Mouse (Mus musculus) embryonic facial prominence, embryonic 11.5 days (tissue): Measurements from ENCODE around the gene Cers6. TPM values are rescaled to one million over a fixed set of nuclear protein-coding genes. Genes with fewer than 3 reads are reported as not detected.

ENCODE experiments used
- ATAC-seq: fragments of 200-750 bp; cut with Nextera tagmentation; replicated peaks from 2 replicates; pipeline ENCODE4 v1.8.0; 2017; ENCODE audit warnings: low read depth; ENCODE audit not compliant: insufficient number of reproducible peaks, low FRiP score, low TSS enrichment
- DNase-seq: peaks from one replicate; pipeline ENCODE4 v3.0.0-alpha.2; 2015; ENCODE audit warnings: low spot score
- H3K27ac ChIP-seq: fragments of 300-500 bp; sonication (generic); replicated peaks from 2 replicates; pipeline ENCODE4 v1.5.1; 2014; ENCODE audit warnings: mild to moderate bottlenecking, low read depth, low read length, control low read depth
- H3K27me3 ChIP-seq: fragments of 300-500 bp; sonication (generic); 2 replicates; pipeline ENCODE4 v1.6.1; 2014; ENCODE audit warnings: mild to moderate bottlenecking, low read length, moderate library complexity, mixed read lengths; ENCODE audit not compliant: control insufficient read depth, insufficient read depth
- H3K36me3 ChIP-seq: fragments of 300-500 bp; sonication (generic); replicated peaks from 2 replicates; pipeline ENCODE4 v1.6.1; 2014; ENCODE audit warnings: low read depth, mild to moderate bottlenecking, low read length, moderate library complexity, mixed read lengths; ENCODE audit not compliant: control insufficient read depth, insufficient read depth
- H3K4me1 ChIP-seq: fragments of 300-500 bp; sonication (generic); 2 replicates; pipeline ENCODE4 v1.6.1; 2014; ENCODE audit warnings: low read length, mixed read lengths; ENCODE audit not compliant: control insufficient read depth, insufficient read depth
- H3K4me2 ChIP-seq: fragments of 300-500 bp; sonication (generic); 2 replicates; pipeline ENCODE4 v1.6.1; 2014; ENCODE audit warnings: low read depth, mild to moderate bottlenecking, control low read depth, low read length, moderate library complexity
- H3K4me3 ChIP-seq: fragments of 300-500 bp; sonication (generic); 2 replicates; pipeline ENCODE4 v1.5.1; 2014; ENCODE audit warnings: low read depth, low read length, control low read depth
- H3K9ac ChIP-seq: fragments of 300-500 bp; sonication (generic); replicated peaks from 2 replicates; pipeline ENCODE4 v1.6.1; 2014; ENCODE audit warnings: mild to moderate bottlenecking, control low read depth, low read length
- H3K9me3 ChIP-seq: fragments of 300-500 bp; sonication (generic); replicated peaks from 2 replicates; pipeline ENCODE4 v1.6.1; 2016; ENCODE audit warnings: mild to moderate bottlenecking, low read length, inconsistent platforms, mixed read lengths; ENCODE audit not compliant: control insufficient read depth
- WGBS: fragments of 180-500 bp; shearing (Covaris S2); extraction: QIAGEN DNeasy Blood & Tissue Kit; methylation state at CpG from one replicate; pipeline ENCODE4 v1.1.7; 2014; 5-methylcytosine and 5-hydroxymethylcytosine counted together
- polyA plus RNA-seq: library from polyadenylated mRNA; unstranded; fragments of >200 nt; fragmentation: Nextera tagmentation; extraction: Ambion mirVana; gene quantifications from 2 replicates; pipeline ENCODE4 v1.2.1, GENCODE M21; 2014

The Cers6 gene
- polyA plus RNA-seq, 1 experiment from 2014 or later = 33.6 TPM

- DNase-seq (no peak), ATAC-seq (no peak)
- no peaks in the 10 kb centered on the region for H3K9me3 ChIP-seq
- H3K27me3 ChIP-seq = no peaks in the 10 kb centered on the region
- H3K4me2 ChIP-seq = no peak overlapping the region
- H3K27ac ChIP-seq = no peak overlapping the region
- H3K36me3 ChIP-seq = no peaks in the 10 kb centered on the region
- H3K4me3 ChIP-seq = no peak overlapping the region
- 84% methylated on average over 13 of the region's 13 CpGs for WGBS
- H3K4me1 ChIP-seq = no peaks in the 10 kb centered on the region
- H3K9ac ChIP-seq = no peak overlapping the region
Measured at GRCm38 (mm10) chr2:68845002-68845740, 16.1 kb upstream of the Cers6 start.

GRCm38 (mm10) chr2:68860391-68860790, 850 bp upstream of the Cers6 start:
- no peak for DNase-seq
- H3K4me3 ChIP-seq = no peak overlapping the region
- ATAC-seq = no peak
- no peak overlapping the region for H3K9ac ChIP-seq
- H3K27me3 ChIP-seq = no peaks in the 10 kb centered on the region
- no peak overlapping the region for H3K4me2 ChIP-seq
- H3K36me3 ChIP-seq = no peaks in the 10 kb centered on the region
- H3K9me3 ChIP-seq = no peaks in the 10 kb centered on the region
- no peaks in the 10 kb centered on the region for H3K4me1 ChIP-seq
- WGBS = 53% methylated on average over 2 of the region's 2 CpGs
- no peak overlapping the region for H3K27ac ChIP-seq

- Histone ChIP-seq H3K36me3 (no peaks in the 10 kb centered on the region), H3K27me3 (no peaks in the 10 kb centered on the region), H3K9ac (peak overlapping the region; percentile 89), H3K4me3 (peak overlapping the region; percentile 87), H3K4me2 (peak overlapping the region; percentile 83), H3K27ac (peak overlapping the region; percentile 76), H3K4me1 (no peaks in the 10 kb centered on the region), H3K9me3 (no peaks in the 10 kb centered on the region)
- ATAC-seq (peak; percentile 63), DNase-seq (peak; percentile 61)
- under 1% methylated on average over 61 of the region's 64 CpGs for WGBS
Measured at GRCm38 (mm10) chr2:68861721-68862463, 651 bp downstream of the Cers6 start.

- H3K4me2 ChIP-seq = peak overlapping the region; percentile 83
- no peak overlapping the region for H3K27ac ChIP-seq
- no peaks in the 10 kb centered on the region for H3K9me3 ChIP-seq
- ATAC-seq = no peak
- H3K36me3 ChIP-seq = no peaks in the 10 kb centered on the region
- WGBS = 7% methylated on average over 15 of the region's 15 CpGs
- H3K4me1 ChIP-seq = no peaks in the 10 kb centered on the region
- DNase-seq = peak; percentile 31
- H3K9ac ChIP-seq = peak overlapping the region; percentile 89
- H3K27me3 ChIP-seq = no peaks in the 10 kb centered on the region
- H3K4me3 ChIP-seq = peak overlapping the region; percentile 87
Measured at GRCm38 (mm10) chr2:68862464-68863266, 1.4 kb downstream of the Cers6 start.

DNA sequence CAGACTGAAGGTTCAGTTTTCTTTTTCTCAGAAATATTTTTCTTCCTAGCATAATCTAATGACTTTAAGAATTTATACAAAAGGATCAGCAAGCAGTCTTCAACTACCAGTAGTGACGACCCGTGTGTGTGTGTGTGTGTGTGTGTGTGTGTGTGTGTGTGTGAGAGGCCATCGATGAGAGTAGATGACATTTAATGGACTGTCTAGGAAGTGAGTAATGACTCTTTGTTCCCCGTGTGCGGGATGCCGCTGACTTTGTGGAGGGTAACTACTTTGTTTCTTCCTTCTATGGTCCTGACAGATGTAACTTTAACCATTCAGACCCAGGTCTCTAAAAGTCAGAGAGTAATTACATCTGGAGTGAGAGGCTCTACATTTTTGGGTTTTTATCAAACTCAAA, 2.3 kb downstream of the Cers6 start:
- ATAC-seq (no peak), DNase-seq (no peak)
- Histone ChIP-seq H3K27ac (no peak overlapping the region), H3K4me2 (no peak overlapping the region; the same call in 1 of the 2 replicates), H3K9me3 (no peaks in the 10 kb centered on the region), H3K36me3 (no peaks in the 10 kb centered on the region), H3K27me3 (no peaks in the 10 kb centered on the region), H3K9ac (no peak overlapping the region), H3K4me1 (no peaks in the 10 kb centered on the region), H3K4me3 (peak overlapping the region; percentile 87; the same call in 1 of the 2 replicates)
- 44% methylated on average over 6 of the region's 6 CpGs for WGBS

DNA sequence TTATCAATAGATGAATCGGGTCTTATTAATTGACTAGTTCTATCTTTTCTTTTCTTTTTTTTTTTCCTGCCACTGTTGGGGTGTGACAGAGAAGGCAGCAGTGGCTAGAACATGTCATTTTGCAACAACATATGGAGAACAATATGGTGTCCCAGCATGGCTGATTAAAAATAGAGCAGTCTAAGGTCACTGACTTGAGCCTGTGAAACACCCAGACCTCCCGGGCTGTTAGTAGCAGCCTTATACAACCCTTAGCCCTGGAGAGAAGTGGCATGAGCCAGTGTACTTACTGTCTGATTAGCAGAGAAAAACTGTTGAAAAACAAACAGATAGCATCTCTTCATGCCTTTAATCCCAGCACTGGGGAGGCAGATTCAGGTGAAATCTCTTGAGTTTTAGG, 3.1 kb downstream of the Cers6 start:
- H3K27me3 ChIP-seq = no peaks in the 10 kb centered on the region
- DNase-seq (no peak), ATAC-seq (no peak)
- WGBS = 76% methylated on average over 2 of the region's 2 CpGs
- no peak overlapping the region for H3K9ac ChIP-seq
- H3K9me3 ChIP-seq = no peaks in the 10 kb centered on the region
- H3K36me3 ChIP-seq = no peaks in the 10 kb centered on the region
- no peaks in the 10 kb centered on the region for H3K4me1 ChIP-seq
- no peak overlapping the region for H3K4me2 ChIP-seq
- H3K4me3 ChIP-seq = no peak overlapping the region
- no peak overlapping the region for H3K27ac ChIP-seq

DNA sequence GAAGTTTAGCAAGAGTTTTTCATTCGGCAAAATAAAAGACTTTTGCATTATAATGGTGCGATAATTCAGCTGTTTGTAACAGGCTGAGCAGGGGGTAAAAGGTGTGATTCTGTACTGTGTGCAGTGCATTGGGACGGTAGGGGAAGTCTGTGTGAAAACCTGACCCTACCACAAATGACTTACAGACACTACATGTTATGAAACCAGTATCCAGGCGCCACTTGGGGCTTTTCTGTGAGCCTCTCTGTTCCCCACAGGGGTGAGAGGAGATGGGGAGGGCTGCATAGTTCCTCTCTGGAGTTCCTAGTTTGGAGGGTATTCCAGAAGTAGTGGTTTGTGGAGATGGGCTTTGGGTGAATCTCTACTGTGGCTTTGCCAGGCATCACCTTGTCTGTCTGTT, 5.9 kb downstream of the Cers6 start:
- ATAC-seq (no peak), DNase-seq (no peak)
- 73% methylated on average over 4 of the region's 4 CpGs for WGBS

More for the DNA sequence above, 5.9 kb downstream of the Cers6 start:
- Histone ChIP-seq H3K4me2 (no peak overlapping the region), H3K4me3 (no peak overlapping the region), H3K36me3 (no peaks in the 10 kb centered on the region), H3K9me3 (no peaks in the 10 kb centered on the region), H3K27ac (no peak overlapping the region), H3K9ac (no peak overlapping the region), H3K27me3 (no peaks in the 10 kb centered on the region), H3K4me1 (no peaks in the 10 kb centered on the region)
